Mouse (Mus musculus): ENCODE results near the gene 2810006K23Rik.

- no peak for TF ChIP-seq CTCF (IDR thresholded peaks at IDR 0.05; ENCODE audit: borderline replicate concordance, control insufficient read depth, extremely low read depth, insufficient read depth, low read length, poor library complexity)
- no peak for TF ChIP-seq POLR2A (IDR thresholded peaks at IDR 0.05; ENCODE audit: control insufficient read depth, extremely low read depth, insufficient read depth, low read length, poor library complexity)
These were observed 18.7 kb upstream of the 2810006K23Rik start for GRCm38 (mm10) chr5:124309155-124309554.

All from thymus, adult 2 months (tissue).